Mouse (Mus musculus) heart, embryonic 11.5 days (tissue): ENCODE data around the gene Rubcnl. TPM values are rescaled to one million over a fixed set of nuclear protein-coding genes. Genes with fewer than 3 reads are reported as not detected.
A peak's percentile ranks its signal among the peaks of the same experiment; 100 is the strongest.

Experiments
- ATAC-seq: fragments of 200-750 bp; cut with Nextera tagmentation; replicated peaks from 2 replicates; pipeline ENCODE4 v1.8.0; 2017; ENCODE audit warnings: moderate library complexity; ENCODE audit not compliant: insufficient number of reproducible peaks, low FRiP score, low TSS enrichment
- H3K27ac ChIP-seq: fragments of 300-500 bp; sonication (generic); 2 replicates; pipeline ENCODE4 v1.5.1; 2014; ENCODE audit warnings: mild to moderate bottlenecking, low read depth, low read length
- H3K27me3 ChIP-seq: fragments of 300-500 bp; sonication (generic); 2 replicates; pipeline ENCODE4 v1.6.1; 2014; ENCODE audit warnings: mild to moderate bottlenecking, low read length, mixed read lengths; ENCODE audit not compliant: control insufficient read depth, insufficient read depth
- H3K36me3 ChIP-seq: fragments of 300-500 bp; sonication (generic); 2 replicates; pipeline ENCODE4 v1.6.1; 2014; ENCODE audit warnings: mild to moderate bottlenecking, low read length, moderate library complexity, mixed read lengths; ENCODE audit not compliant: control insufficient read depth, insufficient read depth
- H3K4me1 ChIP-seq: fragments of 300-500 bp; sonication (generic); 2 replicates; pipeline ENCODE4 v1.6.1; 2014; ENCODE audit warnings: low read length; ENCODE audit not compliant: control insufficient read depth, insufficient read depth
- H3K4me2 ChIP-seq: fragments of 300-500 bp; sonication (generic); 2 replicates; pipeline ENCODE4 v1.6.1; 2014; ENCODE audit warnings: mild to moderate bottlenecking, moderate library complexity
- H3K4me3 ChIP-seq: fragments of 300-500 bp; sonication (generic); 2 replicates; pipeline ENCODE4 v1.5.1; 2014; ENCODE audit warnings: low read depth, low read length
- H3K9ac ChIP-seq: fragments of 300-500 bp; sonication (generic); 2 replicates; pipeline ENCODE4 v1.6.1; 2014; ENCODE audit warnings: mild to moderate bottlenecking, low read depth, low read length, moderate library complexity
- H3K9me3 ChIP-seq: fragments of 300-500 bp; sonication (generic); replicated peaks from 2 replicates; pipeline ENCODE4 v1.6.1; 2016; ENCODE audit warnings: low read length; ENCODE audit not compliant: control insufficient read depth
- WGBS: fragments of 180-500 bp; shearing (Covaris S2); extraction: QIAGEN DNeasy Blood & Tissue Kit; methylation state at CpG from one replicate; pipeline ENCODE4 v1.1.7; 2014; ENCODE audit not compliant: insufficient replicate concordance; 5-methylcytosine and 5-hydroxymethylcytosine counted together
- polyA plus RNA-seq: library from polyadenylated mRNA; unstranded; fragments of >200 nt; fragmentation: Nextera tagmentation; extraction: Ambion mirVana; gene quantifications from 2 replicates; pipeline ENCODE4 v1.2.1, GENCODE M21; 2014

Gene Rubcnl
- polyA plus RNA-seq, 1 experiment from 2014 or later: 1.1 TPM

GRCm38 (mm10) chr14:75005478-75006199, 10.2 kb upstream of the Rubcnl start:
- Histone ChIP-seq H3K4me2 (no peak overlapping the region), H3K4me1 (no peaks in the 10 kb centered on the region), H3K9me3 (no peaks in the 10 kb centered on the region), H3K9ac (no peak overlapping the region), H3K4me3 (no peak overlapping the region), H3K36me3 (no peaks in the 10 kb centered on the region), H3K27me3 (no peaks in the 10 kb centered on the region), H3K27ac (no peak overlapping the region)
- no peak for ATAC-seq
- 84% methylated on average over 2 of the region's 2 CpGs for WGBS

- no peaks in the 10 kb centered on the region for H3K27me3 ChIP-seq
- peaks cover 8% of the 10 kb centered on the region; the same call in 1 of the 2 replicates for H3K4me1 ChIP-seq
- no peaks in the 10 kb centered on the region for H3K36me3 ChIP-seq
- H3K4me3 ChIP-seq: no peak overlapping the region
- no peaks in the 10 kb centered on the region for H3K9me3 ChIP-seq
- H3K27ac ChIP-seq: no peak overlapping the region
- H3K4me2 ChIP-seq: no peak overlapping the region
- WGBS: 58% methylated on average over 4 of the region's 4 CpGs
- no peak for ATAC-seq
- no peak overlapping the region for H3K9ac ChIP-seq
Observed at GRCm38 (mm10) chr14:75010346-75010745, 5.5 kb upstream of the Rubcnl start.

- no peak overlapping the region for H3K9ac ChIP-seq
- no peak for ATAC-seq
- no peaks in the 10 kb centered on the region for H3K36me3 ChIP-seq
- no peak overlapping the region for H3K27ac ChIP-seq
- no peaks in the 10 kb centered on the region for H3K27me3 ChIP-seq
- no peak overlapping the region for H3K4me3 ChIP-seq
- H3K4me1 ChIP-seq: peaks cover 8% of the 10 kb centered on the region; the same call in 1 of the 2 replicates
- no peaks in the 10 kb centered on the region for H3K9me3 ChIP-seq
- 21% methylated on average over 8 of the region's 8 CpGs for WGBS
- H3K4me2 ChIP-seq: no peak overlapping the region; the same call in 1 of the 2 replicates
Observed at GRCm38 (mm10) chr14:75010986-75011655, 4.7 kb upstream of the Rubcnl start.

GRCm38 (mm10) chr14:75016715-75017020, 841 bp downstream of the Rubcnl start:
- Histone ChIP-seq H3K9ac (no peak overlapping the region; the same call in 1 of the 2 replicates), H3K4me3 (peak overlapping the region; percentile 64), H3K4me1 (peaks cover 16% of the 10 kb centered on the region; the same call in 1 of the 2 replicates), H3K27me3 (no peaks in the 10 kb centered on the region), H3K36me3 (no peaks in the 10 kb centered on the region), H3K27ac (no peak overlapping the region), H3K9me3 (no peaks in the 10 kb centered on the region), H3K4me2 (peak overlapping the region; percentile 97)
- 72% methylated on average over 9 of the region's 9 CpGs for WGBS
- no peak for ATAC-seq

- ATAC-seq: no peak
- H3K27ac ChIP-seq: no peak overlapping the region
- no peak overlapping the region for H3K4me3 ChIP-seq
- no peak overlapping the region for H3K4me2 ChIP-seq
- no peak overlapping the region for H3K9ac ChIP-seq
- 81% methylated on average over 7 of the region's 7 CpGs for WGBS
- H3K27me3 ChIP-seq: no peaks in the 10 kb centered on the region
- no peaks in the 10 kb centered on the region for H3K36me3 ChIP-seq
- peaks cover 15% of the 10 kb centered on the region; the same call in 1 of the 2 replicates for H3K4me1 ChIP-seq
- H3K9me3 ChIP-seq: no peaks in the 10 kb centered on the region
Observed at GRCm38 (mm10) chr14:75017277-75017676, 1.4 kb downstream of the Rubcnl start.

- Histone ChIP-seq H3K9me3 (no peaks in the 10 kb centered on the region), H3K4me1 (peaks cover 15% of the 10 kb centered on the region; the same call in 1 of the 2 replicates), H3K4me2 (no peak overlapping the region), H3K27me3 (no peaks in the 10 kb centered on the region), H3K27ac (no peak overlapping the region), H3K4me3 (no peak overlapping the region), H3K36me3 (no peaks in the 10 kb centered on the region), H3K9ac (no peak overlapping the region)
- WGBS: 83% methylated on average over 18 of the region's 18 CpGs
- no peak for ATAC-seq
Observed at GRCm38 (mm10) chr14:75017877-75018825, 2.3 kb downstream of the Rubcnl start.

- no peak overlapping the region for H3K4me3 ChIP-seq
- H3K9me3 ChIP-seq: no peaks in the 10 kb centered on the region
- H3K27me3 ChIP-seq: no peaks in the 10 kb centered on the region
- H3K27ac ChIP-seq: no peak overlapping the region
- 79% methylated on average over 4 of the region's 4 CpGs for WGBS
- H3K4me1 ChIP-seq: peaks cover 15% of the 10 kb centered on the region; the same call in 1 of the 2 replicates
- no peaks in the 10 kb centered on the region for H3K36me3 ChIP-seq
- no peak overlapping the region for H3K4me2 ChIP-seq
- H3K9ac ChIP-seq: no peak overlapping the region
- ATAC-seq: no peak
Observed at GRCm38 (mm10) chr14:75018829-75019228, 3.0 kb downstream of the Rubcnl start.

- Histone ChIP-seq H3K4me3 (no peak overlapping the region), H3K27ac (no peak overlapping the region), H3K4me1 (peaks cover 15% of the 10 kb centered on the region; the same call in 1 of the 2 replicates), H3K9ac (no peak overlapping the region), H3K27me3 (no peaks in the 10 kb centered on the region), H3K36me3 (no peaks in the 10 kb centered on the region), H3K4me2 (peak overlapping the region; percentile 4; the same call in 1 of the 2 replicates), H3K9me3 (no peaks in the 10 kb centered on the region)
- ATAC-seq: no peak
- 52% methylated on average over 12 of the region's 12 CpGs for WGBS
Observed at GRCm38 (mm10) chr14:75020581-75021253, 4.9 kb downstream of the Rubcnl start.
